Mouse (Mus musculus) thymus, adult 18-20 months (tissue): Measurements from ENCODE around the gene Iqschfp.

Source experiments
- DNase-seq, 2 experiments: peaks; one replicate each; pipeline ENCODE4 v3.0.0; 2022; ENCODE audit warnings: mixed read lengths in 2 of 2

Iqschfp gene

GRCm38 (mm10) chr3:68372925-68373324, 480.9 kb downstream of the Iqschfp start:
- DNase-seq = no peak

GRCm38 (mm10) chr3:68375100-68375508, 483.1 kb downstream of the Iqschfp start:
- DNase-seq = no peak

DNA sequence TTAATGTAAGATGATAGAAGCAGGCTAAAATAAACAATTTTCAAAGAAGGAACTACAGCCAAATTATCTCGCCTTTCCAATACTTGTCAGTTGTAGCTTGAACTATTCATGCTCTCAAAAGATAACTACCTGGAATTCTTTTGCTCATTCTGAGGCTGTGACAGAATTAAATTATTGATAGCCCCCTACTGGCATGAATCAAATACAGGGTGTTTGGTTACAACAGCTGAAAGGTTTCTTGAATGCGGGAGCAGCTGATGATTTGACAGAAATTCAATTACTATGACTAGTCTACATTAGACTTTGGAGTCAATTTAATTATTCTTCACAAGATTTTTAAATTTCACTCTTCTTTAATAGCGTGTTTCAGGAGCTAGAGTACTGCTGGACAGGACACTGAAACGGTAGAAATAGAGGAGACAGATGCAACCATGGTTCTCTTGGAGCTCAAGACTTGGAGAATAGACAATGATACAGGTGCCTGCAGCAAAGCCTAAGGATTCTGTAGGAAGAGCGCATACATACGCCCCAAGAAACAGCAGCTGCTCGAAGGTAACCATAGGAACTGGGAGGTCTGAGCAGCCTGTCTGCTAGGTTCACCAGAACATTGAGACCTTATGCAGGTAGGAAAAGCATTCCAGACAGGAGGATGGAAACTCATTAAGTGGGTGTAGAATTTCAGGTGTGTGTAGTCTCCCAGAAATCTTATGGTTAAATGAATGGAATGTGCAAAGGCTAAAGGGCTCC, 485.6 kb downstream of the Iqschfp start:
- no peak for DNase-seq

- no peak for DNase-seq
These were observed 486.8 kb downstream of the Iqschfp start for GRCm38 (mm10) chr3:68378799-68379198.

GRCm38 (mm10) chr3:68379242-68379641, 487.2 kb downstream of the Iqschfp start:
- no peak for DNase-seq

- DNase-seq = no peak
These were observed 491.6 kb downstream of the Iqschfp start for GRCm38 (mm10) chr3:68383672-68384071.

DNA sequence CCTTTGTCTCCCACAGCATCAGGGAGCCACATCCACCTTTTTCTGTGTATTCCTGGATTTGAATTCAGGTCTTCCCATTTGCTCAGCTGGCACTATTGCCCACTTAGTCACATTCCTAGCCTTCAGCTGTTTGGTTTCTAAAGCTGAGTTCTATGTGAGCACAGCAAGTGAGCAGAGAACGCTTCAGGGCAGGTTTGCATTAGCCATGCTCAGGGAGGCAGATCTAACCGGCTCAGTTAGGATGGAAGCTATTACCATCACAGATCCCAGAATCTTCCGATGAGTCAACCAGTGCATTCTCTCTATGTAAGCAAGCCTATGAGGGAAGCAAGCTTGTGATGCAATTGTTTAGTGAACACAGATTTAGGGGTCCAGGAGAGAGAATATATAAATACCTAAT, 493.5 kb downstream of the Iqschfp start:
- no peak for DNase-seq

- no peak for DNase-seq
These were observed 496.0 kb downstream of the Iqschfp start for GRCm38 (mm10) chr3:68388023-68388422.

DNA sequence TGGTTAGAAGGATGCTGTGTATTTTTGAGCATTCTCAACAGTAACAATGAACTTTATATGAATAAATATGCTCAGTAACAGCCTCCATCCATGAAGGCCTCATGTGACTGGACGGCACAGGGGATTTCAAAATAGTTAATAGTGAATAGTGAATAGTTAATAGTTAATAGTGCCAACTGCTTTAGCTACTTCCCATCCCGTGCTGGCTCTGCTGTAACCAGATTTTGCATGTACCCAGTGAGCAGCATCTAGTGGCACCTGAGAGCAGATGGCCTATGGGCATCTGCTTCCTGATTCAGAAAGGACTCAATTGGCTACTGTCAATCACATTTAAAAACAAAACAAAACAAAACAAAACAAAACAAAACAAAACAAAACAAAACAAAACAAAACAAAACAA, 501.5 kb downstream of the Iqschfp start:
- no peak for DNase-seq

DNA sequence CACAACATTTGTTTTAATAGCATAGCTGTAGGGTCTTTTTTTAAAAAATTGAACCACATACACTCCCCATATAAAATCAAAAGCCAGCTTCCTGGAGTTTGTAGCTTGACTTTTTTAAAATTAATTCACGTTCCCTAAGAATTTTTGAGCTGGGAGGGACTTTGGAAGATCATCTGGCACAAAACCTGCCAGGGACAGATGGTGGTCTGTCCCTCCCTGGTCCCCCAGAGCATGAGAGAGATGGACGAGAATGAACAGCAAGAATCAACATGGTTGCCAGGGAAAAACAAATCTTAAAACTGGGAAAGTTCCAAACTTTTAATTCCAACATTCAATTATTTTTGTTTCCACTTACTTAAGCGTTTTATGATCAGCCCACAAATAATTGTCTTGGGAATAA, 506.7 kb downstream of the Iqschfp start:
- no peak for DNase-seq

GRCm38 (mm10) chr3:68400121-68400520, 508.1 kb downstream of the Iqschfp start:
- DNase-seq = no peak

DNA sequence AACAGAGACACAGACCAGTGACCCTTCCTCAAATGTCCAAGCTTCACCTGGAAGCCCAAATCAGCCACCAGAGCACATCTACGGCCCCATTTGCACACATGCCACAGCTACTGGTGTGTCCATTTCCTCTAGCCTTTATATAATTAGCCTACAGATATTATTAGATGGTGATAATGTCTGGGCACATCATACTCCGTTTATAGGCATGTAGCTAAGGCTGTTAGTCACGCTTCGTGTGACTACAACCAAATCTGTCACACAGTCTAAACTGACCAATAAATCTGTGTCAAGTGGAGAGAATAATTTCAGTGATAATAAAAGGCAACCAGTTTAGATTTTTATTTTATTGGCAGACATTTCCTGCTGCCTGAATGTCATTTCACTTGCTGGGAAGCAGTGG, 511.3 kb downstream of the Iqschfp start:
- no peak for DNase-seq

DNA sequence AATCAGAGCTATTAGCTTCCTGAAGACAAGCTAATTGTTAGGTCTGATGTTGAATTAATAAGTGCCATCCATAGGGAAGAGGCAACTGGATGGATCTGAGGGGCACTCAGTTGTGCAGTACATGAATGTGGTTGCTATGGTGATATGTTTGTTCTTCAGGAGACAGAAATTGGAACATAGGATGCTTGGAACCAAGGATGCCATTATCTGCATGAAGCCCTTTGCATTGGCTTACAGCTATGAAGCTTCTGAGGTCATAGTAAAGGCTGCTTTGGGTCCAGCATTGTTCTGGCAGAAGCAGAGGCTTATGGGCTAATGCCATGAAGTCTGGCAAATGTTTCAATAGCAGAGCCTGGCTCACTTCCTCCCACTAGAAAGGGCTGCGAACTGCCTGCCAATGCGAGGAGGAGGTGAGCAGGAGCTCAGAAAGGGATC, 511.8 kb downstream of the Iqschfp start:
- no peak for DNase-seq

GRCm38 (mm10) chr3:68405724-68406123, 513.7 kb downstream of the Iqschfp start:
- no peak for DNase-seq

DNA sequence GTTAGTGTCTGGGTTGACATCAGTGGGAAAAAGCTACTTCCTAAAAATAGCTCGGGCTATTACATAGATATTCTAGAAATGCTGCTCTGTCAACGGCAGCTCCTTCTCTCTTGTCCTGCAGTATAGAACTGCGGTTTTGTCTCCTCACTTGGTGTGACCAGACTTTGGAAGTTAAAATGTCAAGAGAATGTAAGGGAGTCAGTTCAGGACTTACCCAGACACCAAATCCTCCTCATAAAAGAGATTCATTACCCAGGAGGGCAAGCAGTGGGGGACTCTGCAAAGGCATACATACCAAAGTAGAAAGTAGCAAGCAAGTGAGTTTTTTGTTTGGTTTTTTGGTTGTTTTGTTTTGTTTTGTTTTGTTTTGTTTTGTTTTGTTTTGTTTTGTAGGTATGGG, 520.2 kb downstream of the Iqschfp start:
- no peak for DNase-seq

GRCm38 (mm10) chr3:68419792-68420191, 527.8 kb downstream of the Iqschfp start:
- no peak for DNase-seq

GRCm38 (mm10) chr3:68420927-68421326, 528.9 kb downstream of the Iqschfp start:
- DNase-seq = no peak

DNA sequence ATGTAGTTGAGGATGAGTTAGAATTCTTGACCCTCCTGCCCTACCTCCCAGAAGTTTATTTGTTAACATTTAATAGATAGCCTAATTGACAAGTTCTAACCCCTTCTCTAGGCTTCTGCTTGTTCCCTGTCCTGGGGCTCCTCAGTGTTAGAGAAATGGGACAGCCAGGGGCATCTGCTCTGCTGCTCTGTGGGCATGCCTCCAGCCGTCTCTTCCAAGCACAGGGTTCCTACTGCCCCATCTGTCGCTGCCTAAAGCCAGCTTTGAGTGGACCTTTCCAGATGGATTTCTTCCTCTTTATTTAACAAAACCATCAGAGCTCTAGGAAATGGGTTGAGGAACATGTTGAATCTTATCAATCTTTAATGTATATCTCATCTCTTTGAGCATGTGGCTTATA, 529.8 kb downstream of the Iqschfp start:
- no peak for DNase-seq

DNA sequence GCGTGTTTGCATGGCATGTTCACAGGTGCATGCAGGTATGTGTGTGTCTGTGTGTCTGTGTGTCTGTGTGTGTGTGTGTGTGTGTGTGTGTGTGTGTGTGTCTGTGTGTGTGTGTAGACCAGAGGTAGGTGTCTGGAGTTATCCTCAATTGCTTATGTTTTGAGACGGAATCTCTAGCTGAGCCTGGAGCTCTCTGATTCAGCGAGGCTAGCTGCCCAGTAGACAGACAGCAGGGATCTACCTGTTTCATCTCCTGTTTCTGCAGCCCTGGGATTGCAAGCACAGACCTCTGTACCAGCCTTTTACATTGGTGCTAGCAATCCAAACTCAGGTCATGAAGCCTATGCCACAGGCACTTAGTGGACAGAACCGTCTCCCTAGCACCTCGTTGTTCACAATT, 536.0 kb downstream of the Iqschfp start:
- no peak for DNase-seq

DNA sequence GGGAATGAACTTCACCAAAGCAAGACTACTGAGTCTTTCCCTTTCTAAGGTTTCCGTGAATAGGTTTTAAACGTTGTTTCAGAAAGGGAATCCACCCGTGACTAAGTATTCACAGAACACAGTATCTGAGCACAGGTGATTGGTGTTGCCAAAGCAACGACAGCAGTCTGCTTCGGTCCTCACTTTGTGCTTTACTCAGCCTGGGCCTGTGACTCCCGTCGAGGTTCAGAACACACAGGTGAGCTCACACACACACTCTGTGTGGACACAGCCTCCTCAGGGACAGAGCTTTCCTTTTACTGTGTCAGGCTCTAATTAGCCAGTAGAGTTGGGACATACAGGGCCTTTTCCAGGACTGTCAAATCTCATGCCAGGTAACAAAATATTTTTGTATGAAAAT, 542.4 kb downstream of the Iqschfp start:
- no peak for DNase-seq

- no peak for DNase-seq
These were observed 542.9 kb downstream of the Iqschfp start for GRCm38 (mm10) chr3:68434897-68435296.

- no peak for DNase-seq
These were observed 556.4 kb downstream of the Iqschfp start for GRCm38 (mm10) chr3:68448480-68448879.

- DNase-seq = no peak
These were observed 559.6 kb downstream of the Iqschfp start for GRCm38 (mm10) chr3:68451634-68452033.

DNA sequence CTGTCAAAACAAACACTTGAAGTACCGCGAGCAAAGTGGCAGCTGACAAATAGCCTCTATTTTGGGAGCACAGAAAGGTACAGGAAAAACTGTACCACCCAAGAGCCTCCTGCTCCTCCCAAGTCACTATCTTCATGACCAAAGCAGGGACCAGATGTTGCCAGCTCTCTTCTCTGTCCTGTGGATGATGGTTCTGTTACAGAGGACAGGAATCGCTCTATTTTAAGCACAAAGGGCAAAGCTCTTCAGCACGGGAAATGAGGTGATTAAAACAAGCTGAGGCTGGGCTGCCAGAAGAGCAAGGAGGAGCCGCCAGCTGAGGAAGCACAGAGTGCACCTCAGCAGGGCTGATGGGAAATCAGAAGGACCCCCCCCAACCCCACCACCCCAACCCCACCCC, 561.2 kb downstream of the Iqschfp start:
- no peak for DNase-seq
